Mouse (Mus musculus): ENCODE measurements around the gene Ly6g6c. TPM values are rescaled to one million over a fixed set of nuclear protein-coding genes. Genes with fewer than 3 reads are reported as not detected.
A peak's percentile ranks its signal among the peaks of the same experiment; 100 is the strongest.

Ly6g6c gene
- total RNA-seq, 2 experiments from 2014 or later, result not detected

DNA sequence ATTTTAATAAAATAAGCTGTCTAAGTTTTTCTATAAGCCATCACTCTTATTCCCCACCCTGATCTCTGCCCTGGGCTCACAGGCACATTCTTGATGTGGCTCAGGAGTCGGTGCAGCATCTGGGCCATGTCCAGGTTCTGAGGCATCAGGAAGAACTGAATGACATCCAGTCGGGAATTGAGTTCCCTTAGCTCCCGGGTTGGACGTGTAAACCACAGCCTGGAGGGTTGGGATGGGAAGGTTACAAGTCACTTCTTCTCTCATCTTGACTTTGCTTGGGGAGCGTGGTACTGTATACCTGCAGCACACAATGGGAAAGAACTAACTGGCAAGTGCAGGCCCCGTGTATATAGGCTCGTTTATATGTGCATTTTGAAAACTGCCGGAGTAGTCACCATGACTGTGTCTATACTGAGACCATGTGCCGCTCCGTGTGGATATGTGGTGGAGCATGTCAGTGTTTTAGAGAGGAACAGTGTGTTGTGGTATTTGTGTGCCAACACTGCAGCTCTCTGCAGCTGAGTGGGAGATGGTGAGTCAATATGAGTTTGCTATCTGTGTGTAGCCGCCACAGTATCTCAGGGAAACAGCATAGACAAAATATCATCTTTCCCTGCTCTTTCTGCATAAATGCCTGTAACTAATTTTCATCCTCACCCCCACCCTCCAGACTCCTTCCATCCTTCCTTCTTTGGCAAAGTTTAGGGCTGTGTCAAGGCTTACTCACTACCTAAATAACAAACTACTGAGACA is 25.9 kb upstream of the Ly6g6c start:
- no peak overlapping the region for H3K4me3 ChIP-seq
- TF ChIP-seq CTCF (conservative IDR thresholded peaks at IDR 0.05), result no peak
- peak in 1 of 2 experiments; percentile 73 for DNase-seq (ENCODE audit: low spot score in 2 of 2)
- H3K27ac ChIP-seq, result peak overlapping the region; percentile 72; the same call in 1 of the 2 replicates

GRCm38 (mm10) chr17:35043794-35044193 is 21.4 kb upstream of the Ly6g6c start:
- no peak for DNase-seq (ENCODE audit: low spot score in 2 of 2)
- no peak overlapping the region for H3K4me3 ChIP-seq
- TF ChIP-seq CTCF (conservative IDR thresholded peaks at IDR 0.05), result no peak
- H3K27ac ChIP-seq, result no peak overlapping the region

GRCm38 (mm10) chr17:35044904-35045806 is 20.0 kb upstream of the Ly6g6c start:
- Histone ChIP-seq H3K27ac (no peak overlapping the region), H3K4me3 (no peak overlapping the region)
- TF ChIP-seq CTCF (conservative IDR thresholded peaks at IDR 0.05), result no peak

GRCm38 (mm10) chr17:35045807-35046680 is 19.1 kb upstream of the Ly6g6c start:
- Histone ChIP-seq H3K27ac (0 out of 2 replicates have a peak overlapping the region, but pooled peaks have one; percentile 53), H3K4me3 (peak overlapping the region; percentile 54)
- no peak for TF ChIP-seq CTCF (conservative IDR thresholded peaks at IDR 0.05)
- DNase-seq (ENCODE audit: low spot score in 2 of 2), result no peak

More at GRCm38 (mm10) chr17:35044904-35045806, 20.0 kb upstream of the Ly6g6c start:
- no peak for DNase-seq (ENCODE audit: low spot score in 2 of 2)

DNA sequence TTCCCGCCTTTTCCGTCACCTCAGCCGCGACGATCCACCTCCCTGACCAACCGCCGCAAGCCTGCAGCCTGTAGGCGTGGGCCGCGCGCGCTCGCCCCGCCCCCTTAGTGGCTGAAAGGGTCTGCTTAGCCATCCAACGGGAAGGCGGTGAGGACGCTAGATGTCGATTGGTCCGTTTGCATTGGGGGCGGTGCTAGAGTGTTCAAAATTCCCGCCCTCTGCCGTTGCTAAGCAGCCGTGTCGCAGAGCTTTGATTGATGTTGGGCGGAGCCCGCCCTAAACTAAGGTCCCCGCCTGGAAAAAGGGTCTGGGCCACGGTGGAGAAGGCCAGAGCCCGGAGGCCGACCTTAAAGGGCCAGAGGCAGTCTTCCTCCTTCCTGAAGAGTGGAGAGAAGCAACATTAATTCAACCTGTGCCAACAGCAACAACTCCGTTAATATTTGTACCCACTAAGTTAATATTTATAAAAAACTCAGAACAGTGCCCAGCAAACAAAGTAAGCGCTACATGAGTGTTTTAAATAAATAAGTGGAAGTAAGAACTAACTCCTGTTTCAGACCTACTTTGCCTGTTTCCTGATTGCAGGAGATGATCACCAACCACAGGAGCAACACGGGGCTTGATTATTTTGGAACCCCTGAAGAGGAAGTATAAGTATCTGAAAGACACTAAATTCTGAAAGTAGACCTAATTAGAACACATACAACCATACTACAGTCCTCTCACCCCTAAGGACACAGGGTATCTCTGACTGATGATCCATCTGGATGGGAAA is 18.3 kb upstream of the Ly6g6c start, which contains the start of gene Msh5:
TSS of gene Msh5 (minus strand) at position 65 of the 775 bp plus-strand sequence.
- Histone ChIP-seq H3K4me3 (peak within 1 kb of the TSS; percentile 54), H3K27ac (peak within 1 kb of the TSS; percentile 53; the same call in 1 of the 2 replicates)
- peak; percentile 88 to 94 for DNase-seq (ENCODE audit: low spot score in 2 of 2)
- peak; percentile 19; the same call in 1 of the 2 replicates for TF ChIP-seq CTCF (conservative IDR thresholded peaks at IDR 0.05)

DNA sequence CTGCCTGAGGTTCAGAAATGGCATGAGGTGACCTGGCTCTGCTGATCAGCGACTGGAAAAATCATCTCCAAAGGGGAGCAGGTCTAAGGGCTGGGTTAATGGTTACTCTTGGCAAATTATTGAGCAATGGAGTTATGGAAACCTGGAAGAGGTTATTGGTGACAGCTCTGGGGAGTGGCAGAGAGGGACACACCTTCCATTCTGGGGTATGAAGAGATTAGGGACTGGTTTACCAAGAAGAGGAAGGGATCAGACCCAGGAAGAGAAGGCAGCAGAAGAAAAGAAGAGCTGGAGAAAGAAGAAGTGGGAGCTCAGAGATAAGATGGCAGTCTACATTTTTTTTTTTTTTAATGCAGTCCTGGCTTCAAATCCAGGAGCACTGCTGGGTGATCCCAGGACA is 17.5 kb upstream of the Ly6g6c start:
- no peak overlapping the region for H3K4me3 ChIP-seq
- peak overlapping the region; percentile 53 for H3K27ac ChIP-seq
- no peak for TF ChIP-seq CTCF (conservative IDR thresholded peaks at IDR 0.05)
- DNase-seq (ENCODE audit: low spot score in 2 of 2), result no peak

GRCm38 (mm10) chr17:35048149-35048931 is 16.8 kb upstream of the Ly6g6c start:
- DNase-seq (ENCODE audit: low spot score in 2 of 2), result no peak
- peak overlapping the region; percentile 53 for H3K27ac ChIP-seq
- TF ChIP-seq CTCF (conservative IDR thresholded peaks at IDR 0.05), result no peak
- no peak overlapping the region for H3K4me3 ChIP-seq

DNA sequence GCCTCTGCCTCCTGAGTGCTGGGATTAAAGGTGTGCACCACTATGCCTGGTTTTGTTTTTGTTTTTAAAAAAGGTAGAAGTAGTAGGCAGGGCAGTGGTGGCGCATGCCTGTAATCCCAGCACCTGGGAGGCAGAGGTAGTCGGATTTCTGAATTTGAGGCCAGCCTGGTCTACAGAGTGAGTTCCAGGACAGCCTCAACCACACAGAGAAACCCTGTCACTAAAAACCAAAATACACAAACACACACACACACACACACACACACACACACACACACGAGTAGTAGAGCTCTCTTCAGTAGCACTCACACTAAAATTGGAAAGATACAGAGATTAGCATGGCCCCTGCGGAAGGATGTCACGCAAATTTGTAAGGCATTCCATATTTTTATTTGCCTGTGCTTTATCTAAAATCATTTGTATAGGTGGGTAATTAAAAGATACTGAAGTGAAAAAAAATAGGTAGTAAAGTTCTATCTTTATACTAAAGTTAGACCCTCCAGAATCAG is 16.2 kb upstream of the Ly6g6c start:
- no peak for DNase-seq (ENCODE audit: low spot score in 2 of 2)
- Histone ChIP-seq H3K4me3 (no peak overlapping the region), H3K27ac (no peak overlapping the region)
- no peak for TF ChIP-seq CTCF (conservative IDR thresholded peaks at IDR 0.05)

DNA sequence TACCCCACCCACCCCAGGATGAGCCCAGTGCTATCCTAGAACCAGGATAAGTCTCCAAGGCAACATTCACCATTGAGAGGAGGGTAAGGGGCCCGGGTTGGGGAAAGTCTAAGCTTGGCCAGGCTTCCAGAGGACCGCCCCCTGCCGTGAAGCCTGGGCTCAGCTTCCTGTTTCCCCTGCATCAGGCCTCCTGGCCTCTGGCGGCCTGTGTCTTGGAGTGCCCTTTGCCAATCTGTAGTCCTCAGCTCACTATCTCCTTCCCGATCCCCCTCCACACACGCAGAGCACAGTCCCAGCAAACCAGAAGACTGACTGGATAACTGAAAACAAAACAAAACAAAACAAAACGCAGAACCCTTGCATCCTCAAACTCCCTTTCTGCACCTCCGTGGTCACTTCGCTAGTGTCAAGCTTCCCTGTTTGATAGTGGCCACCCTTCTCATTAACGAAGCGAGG is 15.6 kb upstream of the Ly6g6c start, which contains the start of gene Clic1:
TSS of gene Clic1 (plus strand) at position 406 of the 456 bp plus-strand sequence.
- peak within 1 kb of the TSS; percentile 87 for H3K27ac ChIP-seq
- no peak for DNase-seq (ENCODE audit: low spot score in 2 of 2)
- TF ChIP-seq CTCF (conservative IDR thresholded peaks at IDR 0.05), result peak; percentile 33
- H3K4me3 ChIP-seq, result peak within 1 kb of the TSS; percentile 53

DNA sequence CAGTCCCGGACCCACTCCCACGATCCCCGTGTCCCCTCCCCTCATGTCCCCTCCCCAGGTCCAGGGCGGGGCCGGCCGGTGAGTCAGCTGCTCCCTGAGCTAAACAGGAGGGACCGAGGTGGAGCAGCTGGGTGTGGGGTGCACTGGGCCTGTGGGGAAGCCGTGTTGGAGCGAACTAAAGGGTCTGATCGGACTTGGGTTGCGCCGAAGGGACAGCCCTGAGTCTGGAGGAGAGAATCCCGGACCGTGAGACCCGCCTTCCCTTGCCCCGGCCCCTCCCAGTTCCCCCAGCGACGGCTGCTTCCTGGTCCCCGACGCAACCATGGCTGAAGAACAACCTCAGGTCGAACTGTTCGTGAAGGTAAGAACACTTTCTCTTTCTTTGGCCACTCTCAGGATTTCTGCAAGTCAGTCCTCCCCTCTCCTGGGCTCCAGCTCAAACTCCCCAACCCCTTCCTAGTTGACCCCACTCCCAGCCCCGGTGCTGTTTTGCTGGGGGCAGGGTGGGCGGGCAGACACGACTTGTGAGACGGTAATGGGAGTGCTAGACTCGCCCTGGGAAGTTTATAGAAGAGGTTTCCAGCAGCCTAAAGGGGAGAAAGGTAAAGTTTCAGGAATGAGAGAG is 14.9 kb upstream of the Ly6g6c start:
- H3K4me3 ChIP-seq, result peak overlapping the region; percentile 53
- no peak for TF ChIP-seq CTCF (conservative IDR thresholded peaks at IDR 0.05)
- DNase-seq (ENCODE audit: low spot score in 2 of 2), result no peak

More for the DNA sequence above, 14.9 kb upstream of the Ly6g6c start:
- peak overlapping the region; percentile 87 for H3K27ac ChIP-seq

All from layer of hippocampus, adult 2 months (tissue).